Mouse (Mus musculus): ENCODE results near the gene Dtx4. TPM values are rescaled to one million over a fixed set of nuclear protein-coding genes. Genes with fewer than 3 reads are reported as not detected.
A peak's percentile ranks its signal among the peaks of the same experiment; 100 is the strongest.

Dtx4 gene
- polyA plus RNA-seq, 1 experiment from 2014 or later = 39.8 TPM

DNA sequence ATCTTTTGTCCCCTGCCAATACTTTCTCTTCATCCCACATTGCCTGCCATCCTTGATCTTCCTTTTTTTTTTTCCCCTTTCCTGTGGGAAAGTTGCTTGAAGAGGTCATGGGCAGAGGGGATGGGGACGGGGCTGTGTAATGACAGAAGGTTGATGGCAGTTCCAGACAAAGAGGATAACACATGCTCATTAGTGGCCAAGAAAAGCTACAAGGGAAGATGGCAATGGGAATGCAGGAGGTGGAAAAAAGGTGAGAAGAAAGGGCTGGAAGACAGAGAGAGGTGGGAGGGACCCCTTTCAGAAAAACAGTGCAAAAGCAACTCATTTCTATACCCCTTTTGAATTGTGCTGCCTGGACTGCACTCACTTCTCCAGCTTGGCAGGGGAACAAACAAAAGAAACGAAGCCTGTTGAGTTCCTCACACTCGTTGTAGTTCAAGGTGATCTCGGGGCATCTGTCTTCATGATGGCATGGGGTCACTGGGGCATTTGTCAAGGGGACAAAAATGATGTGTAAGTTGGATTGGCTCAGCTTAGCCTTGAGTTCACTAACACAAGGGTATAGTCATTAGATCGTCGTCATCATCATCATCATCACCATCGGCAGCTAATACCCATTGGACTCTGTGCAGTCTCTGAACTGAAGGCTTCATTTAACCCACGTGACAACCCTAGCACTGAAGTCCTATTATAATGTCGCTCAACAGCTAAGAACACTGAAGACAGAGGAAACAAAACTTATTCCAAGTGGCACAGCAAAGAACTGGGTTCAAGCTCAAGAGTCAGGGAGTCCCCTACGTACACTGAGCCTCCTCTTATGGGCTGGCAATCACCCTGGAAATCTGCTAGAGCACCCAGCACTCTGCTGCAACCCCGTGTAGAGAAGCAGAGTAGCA is 11.3 kb downstream of the Dtx4 start:
- Histone ChIP-seq H3K9me3 (ENCODE audit: control insufficient read depth, low read length) (no peaks in the 10 kb centered on the region), H3K4me1 (replicated peaks; ENCODE audit: control insufficient read depth, insufficient read depth, low read length) (peaks cover 30% of the 10 kb centered on the region), H3K27ac (ENCODE audit: low read depth, low read length) (peak overlapping the region; percentile 93), H3K4me3 (ENCODE audit: low read depth, low read length) (no peak overlapping the region), H3K9ac (ENCODE audit: low read length) (no peak overlapping the region; the same call in 1 of the 2 replicates), H3K27me3 (ENCODE audit: control insufficient read depth, insufficient read depth, low read length) (no peaks in the 10 kb centered on the region), H3K4me2 (ENCODE audit: low read depth, low read length, severe bottlenecking) (peak overlapping the region; percentile 19; the same call in 1 of the 2 replicates), H3K36me3 (ENCODE audit: control insufficient read depth, insufficient read depth, low read length) (peaks cover 9% of the 10 kb centered on the region)
- peak; percentile 45 for ATAC-seq (replicated peaks; ENCODE audit: low FRiP score)
- WGBS = 31% methylated on average over 11 of the region's 11 CpGs
- DNase-seq (ENCODE audit: low spot score) = no peak

DNA sequence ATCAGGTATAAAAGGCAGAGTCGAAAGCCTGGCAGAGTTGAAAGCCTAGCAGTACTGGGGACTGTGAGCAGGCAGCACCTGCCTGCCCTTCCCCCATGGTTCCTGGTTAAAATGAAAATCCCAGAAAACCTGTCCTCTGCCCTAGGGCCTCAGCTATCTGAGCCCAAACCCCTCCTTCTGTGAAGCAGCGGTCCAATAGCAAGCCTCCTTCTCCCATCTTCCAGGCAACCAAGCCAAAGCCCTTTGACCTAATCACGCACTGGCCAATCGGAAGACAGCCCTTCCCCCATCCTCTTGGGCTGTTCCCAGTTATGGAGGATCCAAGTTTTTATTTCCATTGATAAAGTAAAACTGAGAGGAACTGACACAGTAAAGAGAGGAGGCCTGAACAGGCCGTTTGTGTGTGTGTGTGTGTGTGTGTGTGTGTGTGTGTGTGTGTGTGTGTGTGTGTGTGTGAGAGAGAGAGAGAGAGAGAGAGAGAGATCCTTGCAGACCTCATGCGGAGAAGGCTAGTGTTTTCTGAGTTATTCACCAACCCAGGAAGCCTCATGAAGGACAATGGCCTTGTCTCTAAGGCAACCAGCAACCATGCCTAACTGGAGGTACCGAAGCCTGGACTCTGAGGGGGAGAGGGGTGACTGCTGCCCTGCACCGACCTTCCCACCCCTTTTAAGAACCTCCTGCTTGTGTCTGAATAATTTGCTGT is 12.1 kb downstream of the Dtx4 start:
- H3K4me2 ChIP-seq (ENCODE audit: low read depth, low read length, severe bottlenecking) = peak overlapping the region; percentile 19; the same call in 1 of the 2 replicates
- ATAC-seq (replicated peaks; ENCODE audit: low FRiP score) (peak; percentile 89), DNase-seq (ENCODE audit: low spot score) (peak; percentile 83)
- WGBS = 6% methylated on average over 8 of the region's 8 CpGs
- H3K27me3 ChIP-seq (ENCODE audit: control insufficient read depth, insufficient read depth, low read length) = no peaks in the 10 kb centered on the region
- H3K4me3 ChIP-seq (ENCODE audit: low read depth, low read length) = no peak overlapping the region
- H3K27ac ChIP-seq (ENCODE audit: low read depth, low read length) = peak overlapping the region; percentile 93
- peaks cover 10% of the 10 kb centered on the region for H3K36me3 ChIP-seq (ENCODE audit: control insufficient read depth, insufficient read depth, low read length)
- H3K9ac ChIP-seq (ENCODE audit: low read length) = no peak overlapping the region
- peaks cover 30% of the 10 kb centered on the region for H3K4me1 ChIP-seq (replicated peaks; ENCODE audit: control insufficient read depth, insufficient read depth, low read length)
- no peaks in the 10 kb centered on the region for H3K9me3 ChIP-seq (ENCODE audit: control insufficient read depth, low read length)

DNA sequence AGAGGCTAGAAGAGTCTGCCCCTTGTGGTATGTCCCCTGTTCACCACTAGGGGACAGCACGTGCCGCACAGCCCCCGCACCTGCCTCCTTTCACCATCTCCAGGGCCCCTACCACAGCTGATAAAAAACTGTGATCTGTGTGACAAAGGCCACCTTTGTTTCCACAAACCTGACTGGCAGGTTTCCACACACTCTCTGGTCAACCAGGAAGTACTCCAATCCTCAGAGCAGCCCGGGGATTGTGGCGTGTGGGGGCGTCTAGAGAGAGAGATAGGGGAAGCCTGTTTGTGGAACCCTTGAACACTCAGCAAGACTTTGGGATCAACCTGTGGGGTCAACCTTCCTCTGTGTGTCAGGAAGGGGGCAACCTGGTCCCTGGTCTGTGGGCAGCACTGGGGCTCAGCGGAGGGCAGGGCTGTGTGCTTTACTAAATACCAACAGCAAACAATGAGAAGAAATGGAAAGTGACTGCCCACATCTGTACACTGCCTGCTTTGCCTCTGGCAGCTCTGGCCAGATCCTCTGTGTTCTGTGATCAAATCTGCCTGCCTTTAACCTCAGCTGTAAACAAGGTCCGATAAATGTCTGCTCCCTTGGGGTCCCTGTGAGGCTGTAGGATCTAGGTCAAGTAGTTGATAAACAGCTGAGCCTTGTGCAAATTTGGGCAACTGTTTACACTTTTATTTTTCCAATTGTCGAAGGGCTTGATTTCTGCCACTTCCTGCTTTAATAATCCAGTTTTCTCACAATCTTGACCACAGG is 12.9 kb downstream of the Dtx4 start:
- peaks cover 14% of the 10 kb centered on the region for H3K36me3 ChIP-seq (ENCODE audit: control insufficient read depth, insufficient read depth, low read length)
- H3K9me3 ChIP-seq (ENCODE audit: control insufficient read depth, low read length) = no peaks in the 10 kb centered on the region
- DNase-seq (ENCODE audit: low spot score) = peak; percentile 70
- H3K27ac ChIP-seq (ENCODE audit: low read depth, low read length) = peak overlapping the region; percentile 93
- no peaks in the 10 kb centered on the region for H3K27me3 ChIP-seq (ENCODE audit: control insufficient read depth, insufficient read depth, low read length)
- ATAC-seq (replicated peaks; ENCODE audit: low FRiP score) = peak; percentile 61
- peak overlapping the region; percentile 19; the same call in 1 of the 2 replicates for H3K4me2 ChIP-seq (ENCODE audit: low read depth, low read length, severe bottlenecking)
- peaks cover 23% of the 10 kb centered on the region for H3K4me1 ChIP-seq (replicated peaks; ENCODE audit: control insufficient read depth, insufficient read depth, low read length)
- 5% methylated on average over 9 of the region's 9 CpGs for WGBS
- no peak overlapping the region for H3K9ac ChIP-seq (ENCODE audit: low read length)
- H3K4me3 ChIP-seq (ENCODE audit: low read depth, low read length) = no peak overlapping the region

DNA sequence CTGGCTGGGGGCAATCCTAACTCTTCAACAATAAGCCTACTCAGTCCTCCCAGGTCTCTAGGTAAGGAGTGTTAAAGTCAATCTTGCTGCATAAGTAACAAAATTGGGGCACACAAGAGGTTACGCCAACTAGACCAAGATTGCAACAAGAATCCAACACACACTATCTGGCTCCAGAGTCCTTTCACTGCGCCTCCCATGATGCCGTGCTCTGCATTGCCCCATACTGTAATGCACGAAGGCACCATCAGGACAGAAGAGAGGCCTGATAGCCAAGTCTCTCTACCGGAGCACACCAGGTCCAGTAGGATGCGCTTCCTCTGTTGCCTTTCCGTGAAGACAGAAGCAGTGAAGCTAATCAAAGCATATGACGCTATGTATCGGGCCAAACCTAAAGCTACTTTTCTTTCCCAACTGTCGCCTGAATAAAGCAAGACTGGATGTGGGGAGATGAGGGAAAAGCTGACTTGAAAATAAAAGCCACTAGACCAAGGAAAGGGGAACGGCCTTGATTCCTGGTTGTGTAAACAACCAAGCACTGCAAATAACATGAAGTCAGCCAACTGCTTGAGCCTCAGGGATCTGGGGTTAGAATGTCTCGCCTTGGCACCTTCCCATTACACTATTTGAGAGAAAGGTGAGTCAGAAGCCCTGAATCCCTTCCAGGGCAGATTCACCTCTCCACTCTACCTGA is 13.6 kb downstream of the Dtx4 start:
- WGBS = 86% methylated on average over 12 of the region's 12 CpGs
- Histone ChIP-seq H3K9ac (ENCODE audit: low read length) (no peak overlapping the region), H3K36me3 (ENCODE audit: control insufficient read depth, insufficient read depth, low read length) (peaks cover 18% of the 10 kb centered on the region), H3K27me3 (ENCODE audit: control insufficient read depth, insufficient read depth, low read length) (no peaks in the 10 kb centered on the region), H3K4me1 (replicated peaks; ENCODE audit: control insufficient read depth, insufficient read depth, low read length) (peaks cover 23% of the 10 kb centered on the region), H3K9me3 (ENCODE audit: control insufficient read depth, low read length) (no peaks in the 10 kb centered on the region), H3K4me2 (ENCODE audit: low read depth, low read length, severe bottlenecking) (no peak overlapping the region), H3K4me3 (ENCODE audit: low read depth, low read length) (no peak overlapping the region), H3K27ac (ENCODE audit: low read depth, low read length) (peak overlapping the region; percentile 93)
- DNase-seq (ENCODE audit: low spot score) (no peak), ATAC-seq (replicated peaks; ENCODE audit: low FRiP score) (no peak)

DNA sequence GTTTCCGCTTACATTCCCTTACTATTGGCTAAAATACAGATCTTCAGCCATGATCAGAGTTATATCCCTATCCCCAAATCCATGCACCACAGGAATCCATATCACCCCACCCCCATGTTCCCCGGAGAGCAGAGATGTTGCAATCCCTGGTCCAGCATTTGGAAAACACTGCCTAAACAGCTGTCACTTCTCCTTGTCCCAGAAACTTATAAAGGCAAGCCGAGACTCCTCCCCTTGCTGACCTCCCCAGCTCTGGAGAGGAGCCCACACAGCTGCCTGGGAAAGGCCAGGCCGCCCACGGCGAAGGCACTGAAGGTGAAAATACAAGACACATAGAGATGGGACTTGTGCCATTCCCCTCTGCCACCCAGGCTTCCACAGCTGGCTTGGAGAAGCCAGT is 14.4 kb downstream of the Dtx4 start:
- Histone ChIP-seq H3K4me2 (ENCODE audit: low read depth, low read length, severe bottlenecking) (no peak overlapping the region), H3K4me3 (ENCODE audit: low read depth, low read length) (no peak overlapping the region), H3K27ac (ENCODE audit: low read depth, low read length) (no peak overlapping the region), H3K36me3 (ENCODE audit: control insufficient read depth, insufficient read depth, low read length) (peaks cover 17% of the 10 kb centered on the region), H3K9me3 (ENCODE audit: control insufficient read depth, low read length) (no peaks in the 10 kb centered on the region), H3K9ac (ENCODE audit: low read length) (no peak overlapping the region), H3K4me1 (replicated peaks; ENCODE audit: control insufficient read depth, insufficient read depth, low read length) (peaks cover 23% of the 10 kb centered on the region), H3K27me3 (ENCODE audit: control insufficient read depth, insufficient read depth, low read length) (no peaks in the 10 kb centered on the region)
- DNase-seq (ENCODE audit: low spot score) = no peak
- 81% methylated on average over 6 of the region's 6 CpGs for WGBS
- no peak for ATAC-seq (replicated peaks; ENCODE audit: low FRiP score)

DNA sequence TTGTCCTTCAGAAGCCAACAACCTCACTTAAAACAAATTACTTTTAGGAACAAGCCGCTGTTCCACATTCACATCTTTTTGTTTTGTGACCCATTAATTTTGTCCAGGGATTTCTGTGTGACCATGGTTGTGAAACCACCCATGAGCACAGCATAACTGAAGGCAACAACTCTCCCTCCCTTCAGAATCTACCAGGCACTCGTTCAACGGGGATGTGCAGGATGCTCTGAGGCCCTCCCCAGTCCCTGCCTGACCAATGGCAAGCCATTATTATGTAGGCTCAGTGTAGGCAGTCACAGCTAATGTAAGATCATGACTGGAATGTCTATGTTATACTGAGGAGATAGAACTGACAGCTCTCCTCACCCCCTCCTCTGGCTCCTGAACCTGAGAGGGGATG is 15.6 kb downstream of the Dtx4 start:
- H3K27me3 ChIP-seq (ENCODE audit: control insufficient read depth, insufficient read depth, low read length) = no peaks in the 10 kb centered on the region
- H3K4me2 ChIP-seq (ENCODE audit: low read depth, low read length, severe bottlenecking) = no peak overlapping the region
- H3K36me3 ChIP-seq (ENCODE audit: control insufficient read depth, insufficient read depth, low read length) = peaks cover 20% of the 10 kb centered on the region; the same call in 1 of the 2 replicates
- WGBS = 89% methylated on average over 3 of the region's 3 CpGs
- H3K9me3 ChIP-seq (ENCODE audit: control insufficient read depth, low read length) = no peaks in the 10 kb centered on the region
- H3K9ac ChIP-seq (ENCODE audit: low read length) = no peak overlapping the region
- peaks cover 18% of the 10 kb centered on the region; the same call in 1 of the 2 replicates for H3K4me1 ChIP-seq (replicated peaks; ENCODE audit: control insufficient read depth, insufficient read depth, low read length)
- no peak overlapping the region for H3K4me3 ChIP-seq (ENCODE audit: low read depth, low read length)
- DNase-seq (ENCODE audit: low spot score) (no peak), ATAC-seq (replicated peaks; ENCODE audit: low FRiP score) (no peak)
- no peak overlapping the region for H3K27ac ChIP-seq (ENCODE audit: low read depth, low read length)

DNA sequence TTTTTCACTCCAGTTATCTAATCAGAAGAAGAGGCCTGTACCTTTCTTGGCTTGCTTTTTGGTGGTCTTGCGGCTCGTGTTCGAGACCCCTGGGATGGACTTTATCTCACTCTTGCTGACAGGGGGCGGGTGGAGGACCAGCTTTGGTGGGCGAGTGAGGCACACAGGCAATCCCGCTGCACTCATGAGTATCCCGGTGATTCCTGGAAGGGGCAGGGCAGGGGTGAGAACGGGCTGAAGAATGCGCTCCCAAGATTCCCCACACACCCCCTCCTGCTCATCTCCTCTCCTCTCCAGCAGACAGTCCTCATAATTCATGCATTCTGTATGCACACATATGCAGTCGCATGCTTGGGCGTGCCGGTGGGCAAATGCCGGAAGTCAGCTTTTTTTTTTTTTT is 16.0 kb downstream of the Dtx4 start:
- Histone ChIP-seq H3K27me3 (ENCODE audit: control insufficient read depth, insufficient read depth, low read length) (no peaks in the 10 kb centered on the region), H3K9ac (ENCODE audit: low read length) (no peak overlapping the region), H3K4me1 (replicated peaks; ENCODE audit: control insufficient read depth, insufficient read depth, low read length) (peaks cover 14% of the 10 kb centered on the region; the same call in 1 of the 2 replicates), H3K9me3 (ENCODE audit: control insufficient read depth, low read length) (no peaks in the 10 kb centered on the region), H3K4me2 (ENCODE audit: low read depth, low read length, severe bottlenecking) (no peak overlapping the region), H3K4me3 (ENCODE audit: low read depth, low read length) (no peak overlapping the region), H3K36me3 (ENCODE audit: control insufficient read depth, insufficient read depth, low read length) (peaks cover 21% of the 10 kb centered on the region; the same call in 1 of the 2 replicates), H3K27ac (ENCODE audit: low read depth, low read length) (no peak overlapping the region)
- 91% methylated on average over 13 of the region's 13 CpGs for WGBS
- DNase-seq (ENCODE audit: low spot score) (no peak), ATAC-seq (replicated peaks; ENCODE audit: low FRiP score) (no peak)

DNA sequence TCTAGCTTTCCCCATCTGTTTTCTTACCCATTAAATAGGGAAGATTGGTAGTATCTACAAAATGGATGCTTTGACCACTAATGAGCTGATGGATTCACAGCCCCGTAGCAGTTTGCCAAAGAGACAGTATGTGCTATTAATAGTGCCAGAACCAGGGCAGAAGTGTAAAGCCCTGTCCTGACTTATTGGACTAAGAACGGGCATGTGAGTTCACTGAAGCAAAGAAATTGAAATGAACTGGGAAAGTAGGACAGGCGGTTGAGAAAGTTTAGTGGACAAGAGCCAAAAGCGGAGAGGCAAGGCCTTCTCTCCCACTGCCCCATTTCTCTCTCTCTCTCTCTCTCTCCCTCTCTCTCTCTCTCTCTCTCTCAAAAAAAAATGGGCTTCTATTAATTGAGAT is 17.0 kb downstream of the Dtx4 start:
- Histone ChIP-seq H3K36me3 (ENCODE audit: control insufficient read depth, insufficient read depth, low read length) (peaks cover 21% of the 10 kb centered on the region; the same call in 1 of the 2 replicates), H3K27ac (ENCODE audit: low read depth, low read length) (no peak overlapping the region), H3K9ac (ENCODE audit: low read length) (no peak overlapping the region), H3K27me3 (ENCODE audit: control insufficient read depth, insufficient read depth, low read length) (no peaks in the 10 kb centered on the region), H3K4me2 (ENCODE audit: low read depth, low read length, severe bottlenecking) (no peak overlapping the region), H3K4me1 (replicated peaks; ENCODE audit: control insufficient read depth, insufficient read depth, low read length) (peaks cover 7% of the 10 kb centered on the region; the same call in 1 of the 2 replicates), H3K4me3 (ENCODE audit: low read depth, low read length) (no peak overlapping the region), H3K9me3 (ENCODE audit: control insufficient read depth, low read length) (no peaks in the 10 kb centered on the region)
- DNase-seq (ENCODE audit: low spot score) (no peak), ATAC-seq (replicated peaks; ENCODE audit: low FRiP score) (no peak)
- 91% methylated on average over 4 of the region's 4 CpGs for WGBS

Data from forebrain, embryonic 11.5 days (tissue).